Mouse (Mus musculus): ENCODE measurements around the gene Iqch.
A peak's percentile ranks its signal among the peaks of the same experiment; 100 is the strongest.

Iqch gene

GRCm38 (mm10) chr9:63377270-63378142 lies 224.8 kb downstream of the Iqch start, which contains the start of gene Map2k5:
Gene Map2k5 (minus strand): TSS chr9:63377902.
- DNase-seq (ENCODE audit: low spot score in 2 of 2): peak; percentile 85 to 93

- no peak for DNase-seq (ENCODE audit: low spot score in 2 of 2)
Measured at GRCm38 (mm10) chr9:63373315-63373714, 229.0 kb downstream of the Iqch start.

- no peak for DNase-seq (ENCODE audit: low spot score in 2 of 2)
Measured at GRCm38 (mm10) chr9:63372541-63372940, 229.8 kb downstream of the Iqch start.
